Mouse (Mus musculus): ENCODE results near the gene Gm16429.
"Not testable (repeated sequence)": the region's sequence is repeated elsewhere in the genome, so short reads cannot be mapped to it uniquely, and the experiment has no call there.

The Gm16429 gene

GRCm38 (mm10) chr5:93928952-93929351 lies at the start of gene Gm16429:
Gm16429 (minus strand) TSS chr5:93929052.
- not testable (repeated sequence) for DNase-seq

Measured in layer of hippocampus, adult 9-11 months (tissue).